Mouse (Mus musculus) kidney, embryonic 15.5 days (tissue): ENCODE results near the gene Arl8b. TPM values are rescaled to one million over a fixed set of nuclear protein-coding genes. Genes with fewer than 3 reads are reported as not detected.
A peak's percentile ranks its signal among the peaks of the same experiment; 100 is the strongest.

Experiments
- ATAC-seq: fragments of 200-750 bp; cut with Nextera tagmentation; replicated peaks from 2 replicates; pipeline ENCODE4 v1.8.0; 2017; ENCODE audit warnings: moderate TSS enrichment; ENCODE audit not compliant: low FRiP score
- H3K27ac ChIP-seq: fragments of 300-500 bp; sonication (generic); 2 replicates; pipeline ENCODE4 v1.5.1; 2015; ENCODE audit warnings: mild to moderate bottlenecking, inconsistent platforms
- H3K27me3 ChIP-seq: fragments of 300-500 bp; sonication (generic); 2 replicates; pipeline ENCODE4 v1.6.1; 2015; ENCODE audit warnings: inconsistent platforms
- H3K36me3 ChIP-seq: fragments of 300-500 bp; sonication (generic); 2 replicates; pipeline ENCODE4 v1.6.1; 2015; ENCODE audit warnings: inconsistent platforms
- H3K4me1 ChIP-seq: fragments of 300-500 bp; sonication (generic); 2 replicates; pipeline ENCODE4 v1.6.1; 2015; ENCODE audit warnings: inconsistent platforms
- H3K4me2 ChIP-seq: fragments of 300-500 bp; sonication (generic); 2 replicates; pipeline ENCODE4 v1.6.1; 2015; ENCODE audit warnings: moderate library complexity, mild to moderate bottlenecking, inconsistent platforms
- H3K4me3 ChIP-seq: fragments of 300-500 bp; sonication (generic); replicated peaks from 2 replicates; pipeline ENCODE4 v1.5.1; 2015; ENCODE audit warnings: mild to moderate bottlenecking, inconsistent platforms
- H3K9ac ChIP-seq: fragments of 300-500 bp; sonication (generic); 2 replicates; pipeline ENCODE4 v1.6.1; 2015; ENCODE audit warnings: mild to moderate bottlenecking, inconsistent platforms
- H3K9me3 ChIP-seq: fragments of 300-500 bp; sonication (generic); replicated peaks from 2 replicates; pipeline ENCODE4 v1.6.1; 2016; ENCODE audit warnings: inconsistent platforms
- WGBS: fragments of 180-500 bp; shearing (Covaris S2); methylation state at CpG from one replicate; pipeline ENCODE4 v1.1.7; 2015; ENCODE audit warnings: mixed read lengths; 5-methylcytosine and 5-hydroxymethylcytosine counted together
- polyA plus RNA-seq: library from polyadenylated mRNA; unstranded; fragments of >200 nt; fragmentation: Nextera tagmentation; extraction: Ambion mirVana; gene quantifications from 2 replicates; pipeline ENCODE4 v1.2.1, GENCODE M21; 2015

Gene Arl8b
- polyA plus RNA-seq, 1 experiment from 2014 or later = 79.7 TPM

DNA sequence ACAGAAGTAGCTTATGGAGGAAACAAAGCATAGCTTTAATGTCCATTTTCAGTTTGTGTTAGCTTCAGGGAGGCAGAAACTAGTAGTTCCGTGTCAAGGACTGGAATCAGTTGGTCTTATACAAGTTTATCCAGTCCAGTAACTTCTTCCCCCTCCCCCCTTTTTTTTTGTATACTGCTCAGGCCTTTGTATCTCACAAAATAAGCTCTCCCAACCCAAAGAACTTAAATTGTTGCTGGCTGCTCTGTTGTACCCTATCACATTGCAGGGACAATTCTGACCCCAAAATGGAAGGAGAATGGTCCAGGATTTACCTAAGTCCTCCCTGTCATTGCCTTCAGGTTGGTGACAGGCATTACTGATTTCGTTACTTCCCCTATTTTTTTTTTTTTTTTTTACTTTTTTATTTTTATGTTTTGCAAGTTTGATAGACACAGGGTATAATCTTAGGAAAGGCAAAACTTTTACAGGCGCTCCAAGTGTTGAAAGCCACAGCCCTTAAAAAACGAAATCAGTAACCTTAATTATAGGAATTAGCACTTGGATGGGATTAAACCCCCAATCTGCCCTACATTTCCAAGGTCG lies 44.5 kb downstream of the Arl8b start:
- no peak for ATAC-seq

DNA sequence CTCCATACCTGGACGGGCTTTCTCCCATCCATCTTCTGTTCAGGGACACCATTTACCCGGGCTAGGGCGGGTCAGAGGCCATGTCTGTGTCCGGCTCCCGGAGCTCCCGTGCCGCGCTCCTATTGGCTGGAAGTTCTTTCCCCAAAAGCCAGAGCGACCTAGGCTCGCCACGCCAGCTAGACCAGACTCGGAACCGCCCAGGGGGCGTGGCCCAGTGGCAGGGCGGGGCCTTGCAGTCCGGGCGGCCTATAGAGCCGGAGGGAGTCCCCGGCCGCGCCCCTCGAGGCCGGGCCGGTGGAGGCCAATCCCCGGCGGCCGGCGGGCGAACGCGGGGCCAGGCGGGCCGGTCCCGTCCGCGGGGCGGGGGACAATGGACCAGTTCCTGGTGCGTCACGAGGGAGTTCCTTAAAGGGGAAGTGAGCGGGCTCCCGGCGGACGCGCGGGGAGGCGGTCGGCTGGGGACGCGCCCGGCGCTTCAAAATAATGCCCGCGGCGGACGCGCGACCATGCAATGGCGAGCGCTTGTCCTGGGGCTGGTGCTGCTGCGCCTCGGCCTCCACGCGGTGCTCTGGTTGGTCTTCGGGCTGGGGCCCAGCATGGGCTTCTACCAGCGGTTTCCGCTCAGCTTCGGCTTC lies 45.5 kb downstream of the Arl8b start, which contains the start of gene Edem1:
TSS of gene Edem1 (plus strand) at position 408 of the 635 bp plus-strand sequence.
- Histone ChIP-seq H3K27ac (peak within 1 kb of the TSS; percentile 90), H3K9ac (peak within 1 kb of the TSS; percentile 94), H3K36me3 (peaks cover 12% of the 10 kb centered on the region), H3K4me2 (peak within 1 kb of the TSS; percentile 75), H3K27me3 (no peaks in the 10 kb centered on the region), H3K4me1 (peaks cover 19% of the 10 kb centered on the region), H3K4me3 (peak within 1 kb of the TSS; percentile 97), H3K9me3 (no peaks in the 10 kb centered on the region)
- WGBS = under 1% methylated on average over 67 of the region's 67 CpGs
- peak; percentile 99 for ATAC-seq

More for the DNA sequence above, 44.5 kb downstream of the Arl8b start:
- no peak overlapping the region for H3K9ac ChIP-seq
- no peaks in the 10 kb centered on the region for H3K9me3 ChIP-seq
- H3K27ac ChIP-seq = 0 out of 2 replicates have a peak overlapping the region, but pooled peaks have one; percentile 90
- H3K4me1 ChIP-seq = peaks cover 19% of the 10 kb centered on the region
- peak overlapping the region; percentile 75 for H3K4me2 ChIP-seq
- H3K4me3 ChIP-seq = peak overlapping the region; percentile 97
- peaks cover 22% of the 10 kb centered on the region for H3K36me3 ChIP-seq
- H3K27me3 ChIP-seq = no peaks in the 10 kb centered on the region
- 24% methylated on average over 5 of the region's 5 CpGs for WGBS

DNA sequence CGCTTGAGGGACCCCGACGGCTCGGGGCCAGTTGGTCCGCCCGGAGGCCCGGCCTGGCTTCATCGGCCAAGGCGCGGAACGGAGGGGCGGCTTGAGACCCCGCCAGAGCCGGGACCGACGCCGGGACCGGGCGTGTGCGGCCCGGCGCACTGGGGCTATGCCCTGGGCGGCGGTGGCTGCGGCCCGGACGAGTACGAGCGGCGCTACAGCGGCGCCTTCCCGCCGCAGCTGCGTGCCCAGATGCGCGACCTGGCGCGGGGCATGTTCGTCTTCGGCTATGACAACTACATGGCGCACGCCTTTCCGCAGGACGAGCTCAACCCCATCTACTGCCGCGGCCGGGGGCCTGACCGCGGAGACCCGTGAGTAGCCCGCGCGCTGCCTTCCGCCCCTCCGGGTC lies 46.0 kb downstream of the Arl8b start:
- Histone ChIP-seq H3K9me3 (no peaks in the 10 kb centered on the region), H3K9ac (peak overlapping the region; percentile 94), H3K4me3 (peak overlapping the region; percentile 97), H3K27ac (peak overlapping the region; percentile 90), H3K27me3 (no peaks in the 10 kb centered on the region), H3K4me2 (peak overlapping the region; percentile 75), H3K4me1 (peaks cover 19% of the 10 kb centered on the region), H3K36me3 (peaks cover 7% of the 10 kb centered on the region; the same call in 1 of the 2 replicates)
- WGBS = under 1% methylated on average over 56 of the region's 56 CpGs
- ATAC-seq = peak; percentile 43

DNA sequence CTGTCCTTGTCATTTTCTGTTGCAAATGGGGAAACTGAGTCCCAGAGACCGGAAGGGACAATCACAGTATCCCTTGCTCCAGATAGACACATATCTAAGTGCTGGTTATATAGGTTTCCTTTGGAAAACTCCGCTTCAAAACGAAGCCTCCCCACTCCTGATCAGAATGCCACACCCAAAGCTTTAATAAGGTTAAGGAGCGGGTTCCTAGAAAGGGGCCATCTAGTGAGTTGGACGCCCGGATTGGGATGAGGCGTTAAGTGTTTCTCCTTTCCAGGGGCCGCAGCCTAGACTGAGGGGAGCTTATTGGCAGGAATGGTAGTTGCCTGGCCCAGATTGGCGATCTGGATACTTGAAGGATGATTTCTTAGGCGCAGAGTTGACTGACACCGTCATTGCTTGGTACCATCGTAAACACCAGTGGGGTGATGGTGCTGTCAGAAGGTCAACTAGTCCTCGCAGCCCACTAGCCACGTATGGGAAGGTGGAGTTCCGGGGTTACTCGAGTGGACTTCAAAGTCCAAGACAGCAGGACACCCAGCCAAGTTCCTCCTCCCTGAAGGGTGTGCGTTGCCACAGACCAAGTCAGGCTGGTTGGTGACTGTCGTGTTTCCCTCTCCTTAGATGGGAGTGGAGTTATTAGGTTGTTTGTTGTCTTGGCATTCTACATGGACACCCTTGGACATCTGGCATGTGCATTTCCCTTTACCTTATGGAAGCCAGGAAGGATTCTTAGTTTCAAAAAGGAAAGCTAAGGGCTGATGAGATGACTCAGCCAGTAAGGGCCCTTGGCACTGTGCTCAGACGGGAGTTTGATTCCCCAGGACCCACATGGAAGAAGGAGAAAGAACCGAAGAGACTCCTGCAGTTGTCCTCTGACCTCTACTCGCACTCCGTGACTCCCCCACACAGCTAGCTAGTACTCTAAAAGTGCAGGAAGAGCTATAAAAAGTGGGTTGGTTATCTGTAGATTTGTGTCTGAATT lies 46.8 kb downstream of the Arl8b start:
- H3K27ac ChIP-seq = no peak overlapping the region
- peaks cover 19% of the 10 kb centered on the region for H3K4me1 ChIP-seq
- H3K27me3 ChIP-seq = no peaks in the 10 kb centered on the region
- H3K36me3 ChIP-seq = peaks cover 3% of the 10 kb centered on the region; the same call in 1 of the 2 replicates
- H3K9ac ChIP-seq = peak overlapping the region; percentile 94
- H3K4me3 ChIP-seq = peak overlapping the region; percentile 97
- WGBS = 8% methylated on average over 22 of the region's 22 CpGs
- no peaks in the 10 kb centered on the region for H3K9me3 ChIP-seq
- ATAC-seq = no peak
- peak overlapping the region; percentile 75 for H3K4me2 ChIP-seq

DNA sequence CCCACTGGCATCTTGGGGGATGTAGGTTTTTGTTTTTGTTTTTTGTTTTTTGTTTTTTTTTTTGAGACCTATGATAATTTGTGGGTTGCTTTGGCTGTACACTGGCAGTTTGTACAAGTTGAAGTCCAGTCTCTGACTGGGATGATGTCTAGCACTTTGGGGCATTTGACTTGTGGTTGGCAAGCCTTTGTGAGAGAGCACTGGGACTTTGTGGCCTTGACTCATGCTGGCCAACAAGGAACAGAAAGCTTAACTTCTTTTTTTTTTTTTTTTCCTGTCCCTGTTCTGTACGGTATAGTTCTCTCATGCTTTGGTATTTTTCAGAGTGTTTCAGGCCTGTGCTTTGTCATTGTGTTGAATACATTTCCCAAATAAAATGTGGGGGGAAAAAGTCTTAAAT lies 49.3 kb downstream of the Arl8b start:
- H3K9me3 ChIP-seq = no peaks in the 10 kb centered on the region
- ATAC-seq = no peak
- H3K4me1 ChIP-seq = peaks cover 18% of the 10 kb centered on the region
- no peak overlapping the region for H3K4me2 ChIP-seq
- H3K36me3 ChIP-seq = peaks cover 3% of the 10 kb centered on the region
- no peak overlapping the region for H3K4me3 ChIP-seq
- H3K27ac ChIP-seq = no peak overlapping the region
- WGBS = 88% methylated on average over 1 of the region's 1 CpGs
- H3K9ac ChIP-seq = no peak overlapping the region
- no peaks in the 10 kb centered on the region for H3K27me3 ChIP-seq

DNA sequence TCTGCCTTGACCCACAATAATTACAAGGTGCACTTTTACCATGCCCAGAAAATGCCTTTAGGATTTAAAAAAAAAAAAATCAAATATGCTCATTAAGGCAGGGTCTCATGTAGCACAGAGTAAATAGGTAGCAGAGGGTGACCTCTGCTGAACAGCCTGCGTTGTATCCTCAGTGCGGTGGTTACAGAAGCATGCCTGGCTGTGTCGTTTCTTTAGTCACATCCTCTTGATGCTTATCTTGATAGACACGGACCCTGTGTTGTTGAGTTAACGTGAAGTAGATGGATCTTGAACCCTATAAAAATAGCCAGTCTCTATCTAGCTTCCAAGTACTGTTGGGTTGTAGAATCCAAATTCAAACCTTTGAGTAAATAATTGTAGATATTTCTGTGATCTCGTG lies 50.1 kb downstream of the Arl8b start:
- H3K9ac ChIP-seq = no peak overlapping the region
- H3K9me3 ChIP-seq = no peaks in the 10 kb centered on the region
- no peak for ATAC-seq
- H3K4me2 ChIP-seq = no peak overlapping the region
- H3K36me3 ChIP-seq = peaks cover 11% of the 10 kb centered on the region
- peaks cover 10% of the 10 kb centered on the region for H3K4me1 ChIP-seq
- H3K4me3 ChIP-seq = no peak overlapping the region
- 63% methylated on average over 6 of the region's 6 CpGs for WGBS
- no peak overlapping the region for H3K27ac ChIP-seq
- no peaks in the 10 kb centered on the region for H3K27me3 ChIP-seq

DNA sequence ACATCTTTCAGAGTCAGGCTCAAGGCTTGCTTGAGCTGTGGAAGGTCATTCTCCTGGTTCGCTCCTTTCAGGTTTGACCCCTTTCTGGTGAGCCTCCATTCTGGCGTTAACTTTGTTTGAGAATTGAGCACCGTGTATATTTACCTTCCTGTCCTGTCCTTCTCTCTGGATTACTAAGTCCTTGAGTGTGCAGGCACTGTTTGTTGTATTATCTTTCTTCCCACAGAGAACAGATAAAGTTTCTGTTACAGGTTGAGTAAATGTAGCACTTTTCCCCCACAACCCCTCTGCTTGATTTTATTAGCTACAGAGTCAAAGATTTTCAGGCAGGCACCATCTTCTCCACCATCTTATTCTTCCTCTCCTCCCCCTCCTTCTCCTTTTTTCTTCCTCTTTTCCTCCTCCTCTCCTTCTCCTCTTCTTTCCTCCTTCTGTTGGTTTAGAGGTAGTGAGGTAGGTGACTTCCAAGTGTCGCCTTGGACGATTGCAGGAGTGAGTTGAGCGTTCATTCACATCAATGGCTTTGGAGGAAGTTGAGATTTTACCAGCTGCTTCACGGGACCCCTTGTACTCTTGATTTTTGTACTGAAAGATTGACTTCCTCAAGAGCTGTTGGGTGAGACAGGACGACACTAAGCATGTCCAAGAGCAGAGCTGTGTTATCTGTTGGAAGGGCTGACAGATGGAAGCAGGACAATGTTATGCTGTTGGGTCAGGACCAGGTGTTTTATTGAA lies 51.2 kb downstream of the Arl8b start:
- ATAC-seq = no peak
- H3K9me3 ChIP-seq = no peaks in the 10 kb centered on the region
- no peak overlapping the region for H3K27ac ChIP-seq
- no peak overlapping the region for H3K4me2 ChIP-seq
- H3K4me3 ChIP-seq = no peak overlapping the region
- no peaks in the 10 kb centered on the region for H3K27me3 ChIP-seq
- WGBS = 84% methylated on average over 8 of the region's 8 CpGs
- peaks cover 17% of the 10 kb centered on the region for H3K36me3 ChIP-seq
- peaks cover 10% of the 10 kb centered on the region for H3K4me1 ChIP-seq
- H3K9ac ChIP-seq = no peak overlapping the region

DNA sequence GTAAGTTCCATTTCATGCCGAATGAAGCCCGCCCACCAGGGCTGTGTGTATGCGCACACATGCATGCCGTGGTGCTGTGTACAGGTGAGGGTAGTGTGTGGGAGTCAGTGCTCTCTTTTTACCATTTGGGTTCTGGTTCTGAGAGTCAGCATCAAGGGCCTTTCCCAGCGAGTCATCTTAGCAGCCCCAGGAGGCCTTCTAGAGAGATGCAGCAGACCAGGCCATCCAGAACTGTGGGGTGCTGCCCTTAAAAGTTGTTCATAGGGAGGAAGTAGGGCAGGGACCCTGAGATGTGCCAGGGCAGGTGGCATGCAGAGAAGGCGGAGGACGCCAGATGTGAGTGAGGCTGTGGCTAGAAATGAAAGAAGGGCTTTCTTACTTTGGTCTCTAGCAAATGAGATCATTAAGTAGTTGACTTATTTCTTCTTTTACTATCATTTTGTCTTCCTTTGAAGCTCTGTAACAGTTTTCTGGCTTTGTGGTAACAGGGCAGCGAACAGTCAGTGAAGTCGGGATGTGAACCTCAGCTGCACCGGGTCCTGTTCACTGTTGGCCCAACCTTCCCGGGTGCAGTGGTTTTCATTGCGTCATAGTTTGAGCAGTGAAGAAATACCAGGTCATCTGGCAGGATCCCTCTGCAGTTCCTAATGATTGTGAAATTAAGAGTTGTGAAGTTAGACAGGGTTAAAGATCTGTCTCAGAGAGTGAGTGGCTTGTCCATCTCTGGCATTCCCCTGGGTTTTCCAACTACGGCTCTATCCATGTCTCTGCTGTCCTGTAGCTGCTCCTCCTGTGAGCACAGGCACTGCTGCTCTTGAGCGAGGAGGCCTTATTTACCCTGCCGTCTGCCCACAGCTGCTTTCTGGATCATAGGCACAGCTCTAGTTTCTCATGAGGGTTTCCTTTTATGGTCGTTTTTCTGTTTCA lies 53.1 kb downstream of the Arl8b start:
- no peak overlapping the region for H3K4me2 ChIP-seq
- H3K9ac ChIP-seq = no peak overlapping the region
- H3K27ac ChIP-seq = no peak overlapping the region
- H3K4me3 ChIP-seq = no peak overlapping the region
- 77% methylated on average over 16 of the region's 16 CpGs for WGBS
- H3K4me1 ChIP-seq = no peaks in the 10 kb centered on the region
- H3K9me3 ChIP-seq = no peaks in the 10 kb centered on the region
- ATAC-seq = 0 out of 2 replicates have a peak, but pooled peaks have one; percentile 22
- no peaks in the 10 kb centered on the region for H3K27me3 ChIP-seq
- H3K36me3 ChIP-seq = peaks cover 33% of the 10 kb centered on the region

DNA sequence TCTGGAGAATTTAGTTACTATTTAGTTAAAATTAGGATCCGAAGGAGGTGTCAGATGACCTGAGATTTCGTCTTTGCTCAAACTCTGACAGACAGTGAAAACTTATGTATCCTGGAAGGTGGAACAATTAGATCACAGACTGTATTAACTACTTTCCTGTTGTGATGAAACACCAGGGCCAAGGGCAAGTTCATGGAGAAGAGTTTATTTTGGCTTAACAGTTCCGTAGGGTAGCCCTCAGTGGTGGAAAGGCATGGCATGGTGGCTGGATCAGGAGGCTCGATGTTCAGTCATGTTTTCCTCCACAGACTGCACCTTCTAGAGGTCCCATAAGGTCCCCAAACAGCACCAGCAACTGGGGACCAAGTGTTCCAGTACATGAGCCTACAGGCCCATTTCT lies 54.2 kb downstream of the Arl8b start:
- no peaks in the 10 kb centered on the region for H3K27me3 ChIP-seq
- H3K9ac ChIP-seq = no peak overlapping the region
- H3K9me3 ChIP-seq = no peaks in the 10 kb centered on the region
- H3K4me2 ChIP-seq = no peak overlapping the region
- no peak overlapping the region for H3K27ac ChIP-seq
- 75% methylated on average over 4 of the region's 4 CpGs for WGBS
- no peaks in the 10 kb centered on the region for H3K4me1 ChIP-seq
- ATAC-seq = no peak
- H3K36me3 ChIP-seq = peaks cover 42% of the 10 kb centered on the region
- H3K4me3 ChIP-seq = no peak overlapping the region

DNA sequence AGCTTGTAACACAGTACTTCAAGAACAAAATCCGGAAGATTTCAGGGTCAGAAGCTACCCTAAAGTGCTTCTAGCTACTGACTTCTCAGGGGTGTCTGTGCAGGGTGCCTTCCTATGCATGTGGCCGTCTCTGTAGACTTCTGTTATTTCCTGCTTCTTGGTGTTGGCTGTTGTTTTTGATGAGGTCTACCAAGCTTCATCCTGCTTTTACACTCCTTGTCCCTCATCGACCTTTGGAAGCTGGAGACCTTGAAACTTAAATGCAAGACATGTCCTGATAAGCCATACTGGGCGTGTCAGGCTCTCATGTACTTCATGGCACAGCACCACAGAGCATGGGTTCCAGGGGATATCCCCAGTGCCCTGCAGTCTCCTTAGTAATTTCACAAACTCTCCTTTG lies 55.1 kb downstream of the Arl8b start:
- H3K9me3 ChIP-seq = no peaks in the 10 kb centered on the region
- H3K4me1 ChIP-seq = no peaks in the 10 kb centered on the region
- H3K36me3 ChIP-seq = peaks cover 51% of the 10 kb centered on the region
- H3K4me2 ChIP-seq = no peak overlapping the region
- 92% methylated on average over 4 of the region's 4 CpGs for WGBS
- no peak overlapping the region for H3K9ac ChIP-seq
- no peaks in the 10 kb centered on the region for H3K27me3 ChIP-seq
- ATAC-seq = no peak
- H3K4me3 ChIP-seq = no peak overlapping the region
- no peak overlapping the region for H3K27ac ChIP-seq

DNA sequence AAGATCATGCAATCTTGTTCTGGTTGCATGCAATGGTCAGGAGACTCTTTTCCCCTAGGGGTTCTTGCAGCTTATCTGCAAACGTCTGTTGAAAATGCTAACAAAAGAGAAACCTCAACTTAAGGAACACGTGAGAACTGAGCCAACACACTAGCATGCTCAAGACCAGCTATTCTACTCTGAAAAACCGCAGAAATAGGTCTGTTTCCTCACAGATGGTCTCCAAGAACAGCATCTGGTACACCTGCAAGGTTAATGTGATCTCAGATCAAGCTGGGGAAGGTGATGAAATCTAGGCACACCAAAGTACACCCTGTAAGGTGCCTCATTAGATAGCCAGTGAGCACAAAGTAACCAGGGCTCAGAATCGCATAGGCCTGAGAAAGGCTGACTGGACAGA lies 56.5 kb downstream of the Arl8b start:
- Histone ChIP-seq H3K4me2 (no peak overlapping the region), H3K27ac (no peak overlapping the region), H3K4me3 (no peak overlapping the region), H3K27me3 (no peaks in the 10 kb centered on the region), H3K36me3 (peaks cover 65% of the 10 kb centered on the region), H3K9me3 (no peaks in the 10 kb centered on the region), H3K4me1 (no peaks in the 10 kb centered on the region), H3K9ac (no peak overlapping the region)
- 92% methylated on average over 4 of the region's 4 CpGs for WGBS
- ATAC-seq = no peak
